19 mouse cellular contexts compared by ENCODE assay signal in genomic region chr12:100482255-100482654, GRCm38 (mm10). TPM values are rescaled to one million over a fixed set of nuclear protein-coding genes. Genes with fewer than 3 reads are reported as not detected.
DNase-seq lines count a peak whose midpoint lies in the region; ATAC-seq and TF ChIP-seq lines count a peak whose summit lies in the region.
"Had no signal": no experiment of that assay in that cellular context is flagged by ENCODE, and none has a peak within 500 bp of the region (broad histone marks: within the 10 kb centered on the region; RNA-seq: fewer than 3 reads in every experiment).

No protein-coding gene starts in this region.

- peaks cover 14% of the 10 kb centered on the region; the same call in 1 of the 2 replicates for H3K36me3 ChIP-seq in kidney, embryonic 15.5 days
- H3K36me3 ChIP-seq in midbrain, embryonic 11.5 days (ENCODE audit: control insufficient read depth, insufficient read depth, low read length) = no peaks in the 10 kb centered on the region
- peaks cover 3% of the 10 kb centered on the region; the same call in 1 of the 2 replicates for H3K36me3 ChIP-seq in midbrain, embryonic 15.5 days (replicated peaks)

- peaks cover 20% of the 10 kb centered on the region for H3K4me1 ChIP-seq in kidney, embryonic 15.5 days
- H3K4me1 ChIP-seq in midbrain, embryonic 11.5 days (ENCODE audit: control insufficient read depth, insufficient read depth, low read length) = no peaks in the 10 kb centered on the region
- no peaks in the 10 kb centered on the region for H3K4me1 ChIP-seq in midbrain, embryonic 15.5 days
- H3K4me1 ChIP-seq: embryonic facial prominence, embryonic 13.5 days; forebrain, embryonic 12.5 days; hindbrain, embryonic 10.5 days had no signal

- H3K9me3 ChIP-seq in kidney, embryonic 15.5 days (replicated peaks) = no peaks in the 10 kb centered on the region
- no peaks in the 10 kb centered on the region for H3K9me3 ChIP-seq in midbrain, embryonic 11.5 days (ENCODE audit: control insufficient read depth, low read length)
- no peaks in the 10 kb centered on the region for H3K9me3 ChIP-seq in midbrain, embryonic 15.5 days
- H3K9me3 ChIP-seq: embryonic facial prominence, embryonic 13.5 days; forebrain, embryonic 12.5 days; heart, embryonic 12.5 days; hindbrain, embryonic 10.5 days had no signal

- peak; percentile 82 for ATAC-seq in kidney, embryonic 15.5 days (replicated peaks; ENCODE audit: low FRiP score)
- ATAC-seq in midbrain, embryonic 11.5 days (ENCODE audit: low FRiP score) = no peak
- no peak for ATAC-seq in midbrain, embryonic 15.5 days (replicated peaks)
- ATAC-seq: activated CD4-positive, CD25-positive, alpha-beta regulatory T cell, adult 4 months; Patski had no signal

- no peak overlapping the region for H3K9ac ChIP-seq in kidney, embryonic 15.5 days
- no peak overlapping the region for H3K9ac ChIP-seq in midbrain, embryonic 11.5 days (ENCODE audit: low read length)
- H3K9ac ChIP-seq in midbrain, embryonic 15.5 days = no peak overlapping the region
- H3K9ac ChIP-seq: embryonic facial prominence, embryonic 13.5 days; forebrain, embryonic 12.5 days; heart, embryonic 12.5 days had no signal

- no peak overlapping the region for H3K4me3 ChIP-seq in kidney, embryonic 15.5 days (replicated peaks)
- no peak overlapping the region for H3K4me3 ChIP-seq in left cerebral cortex, adult 2 months
- no peak overlapping the region for H3K4me3 ChIP-seq in midbrain, embryonic 11.5 days (ENCODE audit: low read depth, low read length)
- H3K4me3 ChIP-seq in midbrain, embryonic 15.5 days = no peak overlapping the region
- H3K4me3 ChIP-seq: embryonic facial prominence, embryonic 13.5 days; forebrain, embryonic 12.5 days; heart, embryonic 12.5 days; hindbrain, embryonic 10.5 days had no signal

- no peak for TF ChIP-seq CTCF in left cerebral cortex, adult 2 months (IDR thresholded peaks at IDR 0.05)

- no peaks in the 10 kb centered on the region for H3K27me3 ChIP-seq in kidney, embryonic 15.5 days
- no peaks in the 10 kb centered on the region for H3K27me3 ChIP-seq in midbrain, embryonic 11.5 days (ENCODE audit: control insufficient read depth, insufficient read depth, low read length)
- no peaks in the 10 kb centered on the region for H3K27me3 ChIP-seq in midbrain, embryonic 15.5 days (replicated peaks)
- H3K27me3 ChIP-seq: CH12.LX; embryonic facial prominence, embryonic 13.5 days; forebrain, embryonic 12.5 days; heart, embryonic 12.5 days; Patski had no signal

- DNase-seq in kidney, postnatal 36 days = no peak
- DNase-seq in left cerebral cortex, adult 2 months (ENCODE audit: extremely low spot score in 1 of 2, low spot score in 2 of 2) = no peak
- DNase-seq in left cerebral cortex, postnatal 10 days (ENCODE audit: extremely low spot score in 1 of 2, low spot score in 2 of 2) = no peak
- peak; percentile 64 for DNase-seq in midbrain, embryonic 11.5 days (ENCODE audit: low spot score, missing footprints)
- no peak for DNase-seq in ovary, adult 18-20 months (ENCODE audit: low spot score)
- DNase-seq: adrenal gland, postnatal 14 days; cerebellum, adult 11-12 months; cerebellum, adult 9-10 months; cerebellum, postnatal 25 days; gastrocnemius, postnatal 25 days had no signal

- H3K27ac ChIP-seq in kidney, embryonic 15.5 days = no peak overlapping the region
- peak overlapping the region; percentile 92 for H3K27ac ChIP-seq in left cerebral cortex, adult 2 months
- H3K27ac ChIP-seq in midbrain, embryonic 11.5 days (ENCODE audit: low read depth, low read length) = no peak overlapping the region
- H3K27ac ChIP-seq in midbrain, embryonic 15.5 days = no peak overlapping the region
- H3K27ac ChIP-seq: embryonic facial prominence, embryonic 13.5 days; forebrain, embryonic 12.5 days; hindbrain, embryonic 10.5 days had no signal

- H3K4me2 ChIP-seq in kidney, embryonic 15.5 days = no peak overlapping the region
- no peak overlapping the region for H3K4me2 ChIP-seq in midbrain, embryonic 11.5 days
- H3K4me2 ChIP-seq in midbrain, embryonic 15.5 days = no peak overlapping the region
- H3K4me2 ChIP-seq: embryonic facial prominence, embryonic 13.5 days; forebrain, embryonic 12.5 days; heart, embryonic 12.5 days had no signal

- intact Hi-C loops in left cerebral cortex, adult 2 months (cut with DNase I) = loop anchor here (5.0 kb wide), 1 partner anchor 280 kb away; no protein-coding TSS in a partner anchor
- intact Hi-C loops in left cerebral cortex, postnatal 10 days (cut with DNase I) = no loop called here

- 42% methylated on average over 7 of the region's 7 CpGs for WGBS in kidney, embryonic 15.5 days
- WGBS in midbrain, embryonic 11.5 days = 83% methylated on average over 7 of the region's 7 CpGs
- 72% methylated on average over 7 of the region's 7 CpGs for WGBS in midbrain, embryonic 15.5 days

RNA-seq across cellular contexts. Expression of gene Ttc7b, which starts 38.4 kb away (rescaled TPM):
- 4.2 and 4.3 TPM in 2 replicates for polyA plus RNA-seq in kidney, embryonic 15.5 days (2015; fragmentation: Nextera tagmentation; extraction: Ambion mirVana)
- 100 to 1,000 TPM; 242 to 253 TPM for total RNA-seq in left cerebral cortex, adult 2 months (2021)
- 100 to 1,000 TPM; 137 to 138 TPM for total RNA-seq in left cerebral cortex, postnatal 10 days (2021)
- polyA plus RNA-seq in midbrain, embryonic 11.5 days (2014; fragmentation: Nextera tagmentation; extraction: Ambion mirVana) = 7.3 and 9.2 TPM in 2 replicates
- 9.0 and 9.7 TPM in 2 replicates for polyA plus RNA-seq in midbrain, embryonic 15.5 days (2015; fragmentation: Nextera tagmentation; extraction: Ambion mirVana)
